Mouse (Mus musculus) spleen, postnatal 10 days (tissue): ENCODE measurements around the gene Fbxo10.
"Not testable (repeated sequence)": the region's sequence is repeated elsewhere in the genome, so short reads cannot be mapped to it uniquely, and the experiment has no call there.

Experiments used
- DNase-seq, 2 experiments: peaks; one replicate each; pipeline ENCODE4 v3.0.0; 2021 to 2022; ENCODE audit warnings: low spot score in 2 of 2

The Fbxo10 gene

DNA sequence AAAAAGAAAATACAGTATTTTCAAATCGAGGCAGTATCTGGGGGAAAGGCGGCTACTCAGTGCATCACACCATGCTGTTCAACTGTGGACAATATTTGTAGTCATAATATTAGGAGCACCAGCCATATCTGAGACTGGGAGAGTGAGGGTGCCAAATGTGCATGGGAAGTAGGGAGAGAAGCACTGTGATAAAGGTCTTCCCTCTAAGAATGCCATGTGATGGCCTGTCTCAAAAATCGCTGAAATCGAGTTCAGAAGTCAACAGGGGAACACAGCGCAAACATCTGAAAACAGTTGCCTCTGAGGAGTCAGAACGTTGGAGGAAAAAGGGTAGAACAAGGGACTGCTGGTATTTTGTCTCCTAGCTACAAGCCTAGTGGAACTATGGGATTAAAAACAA is 84.4 kb downstream of the Fbxo10 start:
- DNase-seq: no peak

GRCm38 (mm10) chr4:44998071-44998470 is 86.3 kb downstream of the Fbxo10 start:
- DNase-seq: no peak

- no peak for DNase-seq
Observed at GRCm38 (mm10) chr4:44994776-44995175, 89.6 kb downstream of the Fbxo10 start.

DNA sequence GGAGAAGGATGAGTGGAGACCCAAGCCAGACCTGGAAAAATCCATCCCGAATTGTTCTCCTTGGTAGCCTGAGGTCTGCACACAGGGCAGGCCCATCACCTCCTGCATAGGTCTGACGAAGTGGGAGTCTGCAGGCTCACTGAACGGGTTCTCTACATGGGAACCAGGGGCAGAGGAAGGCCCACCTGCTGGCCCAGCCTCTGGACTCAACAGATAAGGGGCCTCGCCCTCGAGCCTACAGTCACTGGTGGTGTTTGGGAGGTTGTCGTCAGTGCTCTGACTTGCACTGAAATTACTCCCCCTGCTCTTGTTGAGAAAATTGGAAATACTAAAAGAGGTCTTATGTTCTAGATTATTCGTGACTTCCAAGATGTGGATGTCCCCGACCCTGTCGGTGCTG is 90.6 kb downstream of the Fbxo10 start:
- DNase-seq: peak in 1 of 2 experiments; percentile 77

GRCm38 (mm10) chr4:44993179-44993578 is 91.2 kb downstream of the Fbxo10 start:
- not testable (repeated sequence) for DNase-seq

DNA sequence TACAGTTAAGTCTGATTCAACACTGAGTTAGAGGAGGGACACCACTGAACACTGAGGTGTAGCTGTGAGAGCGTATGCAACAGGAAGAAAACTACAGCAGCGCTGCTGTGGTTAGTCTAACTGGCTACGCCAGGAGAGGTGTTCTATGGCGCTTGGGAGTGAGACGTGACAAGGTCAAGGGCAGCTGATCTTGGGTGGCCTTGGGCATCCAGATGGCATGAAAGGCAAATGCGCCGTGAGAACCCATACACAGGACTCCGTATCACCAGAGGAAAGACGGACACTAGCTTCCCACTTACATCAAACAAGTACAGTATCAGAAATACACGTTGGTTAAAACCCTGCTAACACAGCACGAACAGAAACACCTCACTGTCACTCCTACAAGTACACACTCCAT is 92.1 kb downstream of the Fbxo10 start:
- not testable (repeated sequence) for DNase-seq

GRCm38 (mm10) chr4:44990560-44990959 is 93.8 kb downstream of the Fbxo10 start:
- DNase-seq: no peak
